Mouse (Mus musculus) T-cell, adult 2 months (primary cell): ENCODE measurements around the gene Crtac1.

Experiments
- DNase-seq: peaks from one replicate; pipeline ENCODE4 v3.0.0; 2022; ENCODE audit warnings: low spot score

The Crtac1 gene

DNA sequence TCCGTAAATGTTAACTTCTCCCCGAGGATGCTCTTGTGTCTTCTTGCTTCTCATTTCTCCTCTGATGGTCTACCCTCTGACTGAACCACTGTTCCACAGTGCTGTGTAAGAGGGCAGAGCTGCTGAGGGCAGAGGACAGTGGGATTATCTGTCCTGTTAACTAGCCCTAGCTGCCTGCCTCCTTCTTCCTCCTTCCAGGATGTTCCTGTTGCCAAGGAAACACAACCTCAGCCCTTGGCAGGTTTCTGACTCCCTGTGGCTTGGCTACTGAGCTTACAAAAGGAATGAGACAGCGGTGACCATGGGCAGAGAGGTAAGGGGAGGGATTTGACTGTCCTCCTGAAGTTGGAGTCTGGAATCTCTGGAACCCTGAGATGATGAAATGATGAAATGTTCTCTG lies 152.0 kb downstream of the Crtac1 start:
- no peak for DNase-seq

DNA sequence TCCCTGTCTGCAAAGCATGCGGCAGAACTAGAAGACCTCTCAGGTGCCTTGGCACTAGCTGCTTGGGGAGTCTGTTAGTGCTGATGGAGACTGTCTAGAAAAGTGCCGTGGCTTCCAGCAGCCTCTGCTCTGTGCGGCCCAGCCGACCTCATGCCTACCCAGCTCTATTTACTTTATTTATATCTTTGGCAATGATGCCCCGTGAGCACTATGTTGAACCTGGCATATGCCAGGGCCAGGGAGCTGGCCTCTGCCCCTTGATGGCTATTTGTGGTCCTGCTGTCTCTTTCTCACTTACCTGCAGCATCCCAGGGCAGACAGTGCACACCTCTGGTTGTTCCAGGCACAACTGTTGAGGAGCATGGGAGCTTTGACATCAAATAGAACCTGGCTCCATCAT lies 153.1 kb downstream of the Crtac1 start:
- DNase-seq: no peak

DNA sequence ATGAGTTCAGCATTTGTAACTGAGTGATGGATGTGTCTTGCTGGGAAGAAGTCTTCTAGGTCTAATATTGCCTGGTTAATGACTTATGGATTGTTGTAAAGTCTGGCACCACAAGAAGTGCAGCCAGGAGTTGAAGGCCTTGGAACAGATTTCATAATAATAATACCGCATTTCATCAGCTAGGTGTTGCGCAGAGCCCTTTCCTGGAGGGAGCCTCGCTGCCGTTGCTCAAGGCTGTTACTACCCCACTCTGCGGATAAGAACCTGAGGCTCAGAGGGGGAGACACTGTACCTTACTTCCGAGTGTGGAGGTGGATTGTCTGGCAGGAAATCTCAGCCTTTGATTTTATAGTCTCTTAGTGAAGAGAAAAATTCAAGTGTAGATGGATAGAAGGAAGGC lies 154.3 kb downstream of the Crtac1 start:
- no peak for DNase-seq

DNA sequence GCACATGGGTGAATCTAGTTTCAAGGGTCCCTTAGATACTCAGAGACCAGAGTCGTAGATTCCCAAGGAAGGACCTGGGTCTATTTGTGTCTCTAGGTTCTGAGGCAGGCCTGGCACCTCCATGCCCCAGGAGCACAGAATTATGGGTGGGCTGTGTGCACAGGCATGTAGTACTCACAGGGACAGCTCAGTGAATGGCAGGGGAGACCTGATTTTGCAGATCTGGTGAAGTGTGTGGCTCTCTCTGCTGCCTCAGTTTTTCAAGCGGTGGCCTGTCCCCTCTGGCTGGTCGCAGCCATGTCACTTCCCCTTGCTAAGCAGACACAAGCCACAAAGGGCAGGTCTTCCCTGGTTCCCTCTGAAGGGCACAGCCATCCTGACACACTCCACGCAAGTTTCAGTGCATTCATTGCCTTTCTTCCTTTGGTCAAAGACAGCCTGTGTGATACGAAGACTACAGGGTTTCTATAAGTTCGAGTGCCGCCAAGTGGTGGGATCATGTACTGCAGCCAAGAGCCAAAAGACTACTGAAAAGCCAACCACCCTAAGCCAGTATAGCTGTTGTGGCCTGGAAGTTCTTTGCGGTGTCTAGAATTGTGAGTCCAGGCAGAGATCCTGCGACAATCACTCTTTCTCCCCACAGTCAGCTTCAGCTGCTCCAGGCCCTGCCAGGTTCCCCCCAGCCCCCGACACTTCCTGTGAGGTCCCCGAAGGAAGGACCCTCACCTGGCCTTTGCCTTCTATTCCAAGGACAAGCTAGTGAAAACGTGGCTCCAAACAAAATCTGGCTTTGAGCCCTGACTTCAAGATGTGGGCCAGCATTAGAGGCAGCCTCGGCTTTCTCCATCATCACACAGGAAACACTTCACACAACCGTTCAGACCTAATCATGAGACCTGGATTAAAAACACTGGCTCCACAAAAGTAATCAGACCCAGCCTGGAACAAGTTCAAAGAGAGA lies 159.3 kb downstream of the Crtac1 start:
- DNase-seq: peak; percentile 12

DNA sequence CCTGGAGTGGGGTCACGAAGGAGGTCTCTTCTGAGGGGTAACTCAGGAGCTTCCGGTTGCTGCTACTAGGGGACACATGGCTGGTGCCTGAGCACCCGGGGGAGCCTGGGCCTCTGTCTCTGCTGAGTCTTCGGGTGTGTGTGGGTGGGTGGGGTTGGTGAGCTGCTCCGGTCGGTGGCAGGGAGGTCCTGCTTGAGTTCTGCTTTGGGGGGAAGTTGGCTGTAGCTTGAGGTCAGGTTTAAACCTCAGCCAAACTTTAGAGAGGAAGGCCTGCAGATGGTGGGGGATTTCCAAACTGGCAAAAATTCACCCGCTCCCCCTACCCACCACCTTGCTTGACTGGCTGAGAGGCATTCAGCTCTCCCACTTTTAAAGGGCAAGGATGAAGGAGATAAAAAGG lies 160.4 kb downstream of the Crtac1 start:
- no peak for DNase-seq

DNA sequence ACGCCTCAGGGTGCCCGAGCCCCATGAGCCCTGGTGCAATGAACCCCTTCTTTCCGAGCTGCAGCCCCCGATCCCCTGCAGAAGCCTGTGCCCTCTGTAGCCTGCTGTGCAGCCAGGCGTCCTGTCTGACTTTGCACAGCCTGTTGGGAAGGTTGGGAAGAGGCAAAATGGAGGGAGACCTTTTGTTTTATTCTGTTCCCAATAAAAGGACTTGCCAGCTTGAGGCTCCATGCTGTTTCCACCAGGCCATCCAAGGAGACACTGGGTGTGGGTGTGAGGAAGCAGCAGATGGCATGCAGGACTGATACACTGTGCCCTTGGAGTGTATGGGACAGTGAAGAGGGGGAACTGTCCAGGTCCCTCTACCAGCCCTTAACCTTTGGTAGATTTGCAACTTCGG lies 161.5 kb downstream of the Crtac1 start:
- DNase-seq: no peak

DNA sequence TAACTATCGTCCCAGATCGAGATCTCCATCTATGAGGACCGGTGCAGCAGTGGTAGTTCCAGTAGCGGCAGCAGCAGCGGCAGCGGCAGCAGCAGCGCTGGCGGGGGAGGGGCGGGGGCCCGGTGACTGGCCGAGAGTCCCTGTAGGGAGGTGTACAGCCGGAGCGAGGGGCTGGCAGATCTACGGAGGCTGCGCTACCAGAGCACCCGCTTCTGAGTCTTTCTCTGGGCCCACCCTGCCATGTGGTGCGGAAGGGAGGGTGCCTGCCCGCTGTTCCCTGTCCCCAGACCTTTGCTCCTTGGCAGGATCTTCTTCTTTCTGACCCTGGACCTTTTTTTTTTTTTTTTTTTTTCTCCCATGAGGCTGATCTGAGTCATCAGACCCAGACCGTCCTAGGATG lies 163.2 kb downstream of the Crtac1 start:
- no peak for DNase-seq

DNA sequence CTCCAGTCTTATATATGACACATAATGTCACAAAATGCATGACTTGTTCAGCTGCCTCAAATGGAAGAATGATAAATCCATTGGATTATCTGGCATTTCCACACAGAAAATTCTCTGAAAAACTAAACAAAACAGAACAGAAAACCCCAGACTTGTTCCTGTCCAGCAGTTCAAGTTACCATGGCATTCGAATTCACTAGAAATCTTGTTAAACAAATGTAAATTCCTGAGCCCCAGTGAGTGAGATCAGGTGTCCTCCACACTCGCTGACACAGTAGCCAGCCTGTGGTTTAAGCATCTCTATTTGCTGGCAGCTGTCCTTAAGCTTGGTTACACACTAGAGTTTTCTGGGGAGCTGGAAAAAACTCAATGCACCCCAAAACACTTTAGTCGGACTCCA lies 168.1 kb downstream of the Crtac1 start:
- DNase-seq: no peak

DNA sequence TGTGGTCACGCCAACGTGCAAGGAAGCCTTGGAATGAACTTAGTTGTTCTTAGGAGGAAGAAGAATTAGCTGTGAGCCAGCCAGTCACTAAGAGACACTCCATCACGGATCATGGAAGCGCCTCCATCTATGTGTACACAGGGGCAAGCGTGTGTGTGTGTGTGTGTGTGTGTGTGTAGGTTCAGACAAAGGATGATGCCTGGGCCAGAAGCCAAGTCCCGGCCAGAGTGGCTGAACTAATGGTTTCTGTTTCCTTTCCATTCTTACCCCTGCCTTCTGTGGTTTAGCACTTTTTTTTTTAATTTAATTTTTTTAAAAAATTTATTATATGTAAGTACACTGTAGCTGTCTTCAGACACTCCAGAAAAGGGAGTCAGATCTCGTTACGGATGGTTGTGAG lies 171.1 kb downstream of the Crtac1 start:
- no peak for DNase-seq

DNA sequence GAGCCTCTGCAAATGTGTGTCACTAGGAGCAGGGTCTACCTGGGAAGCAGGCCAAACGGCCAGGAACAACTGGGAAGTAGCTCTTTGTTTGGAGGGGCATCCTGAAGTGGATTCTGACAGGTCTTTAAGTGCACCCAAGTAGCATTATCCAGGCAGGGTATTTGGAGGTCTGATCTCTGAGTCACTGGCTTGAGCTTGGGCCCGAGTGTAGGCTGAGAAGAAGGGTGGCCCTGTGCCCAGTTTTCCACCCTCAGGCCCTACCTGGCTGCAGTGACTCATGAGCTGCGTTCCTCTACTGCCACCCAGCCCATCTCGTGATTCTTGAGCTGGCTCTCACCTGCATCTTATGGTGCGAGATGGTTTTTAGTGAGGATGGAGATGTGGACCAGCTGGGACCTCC lies 173.0 kb downstream of the Crtac1 start:
- no peak for DNase-seq

DNA sequence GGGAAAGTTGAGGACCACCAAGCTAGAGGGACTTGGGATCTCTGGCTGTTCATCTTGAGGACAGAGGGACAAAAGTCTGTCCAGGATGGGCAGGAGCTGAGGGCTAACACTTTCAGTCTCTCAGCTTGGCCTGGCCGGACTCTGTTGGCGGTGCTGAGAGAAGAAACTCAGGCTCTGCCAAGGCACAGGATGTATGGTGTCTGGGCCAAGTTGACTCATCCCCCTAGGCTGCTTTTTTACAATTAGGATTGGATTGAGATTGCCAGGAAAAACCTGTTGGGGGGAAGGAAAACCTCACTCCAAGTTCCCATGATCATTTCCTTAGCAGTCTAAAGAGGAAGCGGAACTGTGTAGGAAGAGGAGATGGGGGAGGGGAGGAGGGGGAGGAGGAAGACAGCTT lies 173.6 kb downstream of the Crtac1 start:
- DNase-seq: no peak

DNA sequence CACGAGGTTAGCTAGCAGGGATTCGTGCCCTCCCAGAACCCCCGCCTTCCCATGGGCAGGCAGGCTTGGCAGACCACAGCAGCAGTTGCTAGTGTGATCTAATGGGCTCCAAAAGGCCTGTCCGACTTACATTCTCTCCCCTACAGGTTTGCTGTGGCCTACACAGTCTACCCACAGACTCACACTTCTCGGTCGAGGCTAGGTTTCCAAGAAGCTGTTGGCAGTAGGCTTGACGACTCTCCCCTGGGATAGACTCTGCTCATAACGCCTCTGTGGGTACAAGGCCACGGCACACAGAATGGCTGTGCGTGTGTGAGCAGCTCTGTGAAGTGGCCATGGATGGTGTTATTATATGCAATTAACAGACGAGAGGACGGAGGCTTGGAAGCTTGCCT lies 174.3 kb downstream of the Crtac1 start:
- DNase-seq: no peak

DNA sequence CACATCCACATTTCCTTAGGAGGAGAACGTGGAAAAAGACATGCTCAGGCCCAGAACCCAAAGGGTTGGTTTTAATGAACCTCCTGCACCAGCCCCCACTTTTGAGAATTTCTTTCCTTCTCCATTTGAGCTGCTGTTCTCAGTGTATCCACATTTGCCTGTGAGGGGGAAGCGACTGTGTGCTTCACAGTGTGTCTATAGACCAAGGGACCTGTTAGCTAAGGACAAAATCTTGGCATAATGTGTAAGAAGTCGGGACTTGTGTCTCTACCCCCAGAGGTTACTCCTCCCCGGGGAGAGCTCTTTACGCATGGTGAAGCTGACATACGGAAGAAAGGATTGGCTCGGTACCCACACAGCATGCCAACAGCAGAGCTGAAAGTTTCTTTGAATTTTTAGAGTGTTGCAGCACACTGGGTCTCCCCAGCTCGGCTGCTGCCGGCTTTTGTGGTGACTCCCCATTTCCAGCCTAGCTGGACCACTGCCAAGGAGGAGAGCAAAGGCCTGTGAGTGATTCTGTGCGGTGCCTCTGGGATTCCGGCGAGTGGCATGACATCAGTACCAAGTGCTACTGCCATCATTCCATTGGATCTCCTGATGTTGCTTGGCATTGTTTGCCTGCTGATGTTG lies 174.9 kb downstream of the Crtac1 start:
- DNase-seq: no peak

DNA sequence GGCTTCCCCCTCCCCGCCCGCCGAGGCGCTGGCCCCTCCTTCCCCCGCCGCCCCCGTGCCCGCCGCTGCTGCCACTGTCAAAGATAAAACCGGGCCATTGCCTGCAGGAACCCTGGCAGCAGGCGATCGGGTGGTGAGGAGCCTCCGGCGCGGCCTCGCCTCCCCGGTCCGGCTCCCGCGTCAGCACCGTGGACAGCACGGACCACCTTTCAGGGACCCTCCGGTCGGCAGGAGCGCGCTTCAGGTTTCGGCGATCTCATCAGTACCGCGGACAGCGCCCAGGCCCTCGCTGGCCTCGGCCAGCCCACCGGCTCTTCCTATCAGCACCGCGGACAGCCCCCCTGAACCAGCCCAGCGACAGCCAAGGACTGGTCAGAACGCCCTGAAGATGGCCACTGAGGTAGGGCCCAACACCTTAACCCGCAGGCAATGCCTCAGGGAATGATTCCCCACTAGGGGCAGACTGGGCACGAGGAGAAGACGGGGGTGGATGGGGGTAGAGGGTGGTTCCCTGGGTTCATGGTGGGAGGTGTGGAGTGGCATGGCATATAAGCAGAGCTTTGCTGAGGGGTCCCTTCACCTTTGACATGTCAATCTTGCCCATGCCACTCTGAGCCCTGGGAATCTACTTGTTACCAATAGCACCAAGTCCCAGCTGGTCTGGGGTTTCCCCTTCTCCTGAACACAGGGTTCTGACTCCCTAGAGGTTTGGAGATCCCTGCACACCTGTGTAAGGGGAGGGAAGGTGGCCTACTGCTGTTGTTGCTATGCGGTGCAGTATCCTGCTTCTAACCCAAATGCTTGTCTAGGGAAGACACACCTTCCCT lies 175.6 kb downstream of the Crtac1 start:
- no peak for DNase-seq

DNA sequence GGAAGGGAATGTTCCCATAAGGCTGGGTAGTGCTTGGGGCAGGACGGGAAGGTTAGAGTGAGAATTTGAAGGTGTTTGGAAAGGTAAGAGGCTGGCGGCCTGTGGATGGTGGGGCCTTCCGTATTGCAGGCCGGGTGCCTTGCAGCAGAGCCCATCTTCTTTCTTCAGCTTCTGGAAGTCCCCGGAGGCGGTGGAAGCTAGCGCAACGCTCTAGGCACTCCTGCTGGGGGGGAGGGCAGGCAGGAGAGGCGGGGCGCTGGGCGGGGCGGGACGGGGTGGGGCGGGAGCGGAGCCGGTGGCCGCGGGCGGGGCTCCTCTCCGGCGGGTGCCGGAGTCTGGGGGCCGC lies 176.2 kb downstream of the Crtac1 start:
- no peak for DNase-seq

DNA sequence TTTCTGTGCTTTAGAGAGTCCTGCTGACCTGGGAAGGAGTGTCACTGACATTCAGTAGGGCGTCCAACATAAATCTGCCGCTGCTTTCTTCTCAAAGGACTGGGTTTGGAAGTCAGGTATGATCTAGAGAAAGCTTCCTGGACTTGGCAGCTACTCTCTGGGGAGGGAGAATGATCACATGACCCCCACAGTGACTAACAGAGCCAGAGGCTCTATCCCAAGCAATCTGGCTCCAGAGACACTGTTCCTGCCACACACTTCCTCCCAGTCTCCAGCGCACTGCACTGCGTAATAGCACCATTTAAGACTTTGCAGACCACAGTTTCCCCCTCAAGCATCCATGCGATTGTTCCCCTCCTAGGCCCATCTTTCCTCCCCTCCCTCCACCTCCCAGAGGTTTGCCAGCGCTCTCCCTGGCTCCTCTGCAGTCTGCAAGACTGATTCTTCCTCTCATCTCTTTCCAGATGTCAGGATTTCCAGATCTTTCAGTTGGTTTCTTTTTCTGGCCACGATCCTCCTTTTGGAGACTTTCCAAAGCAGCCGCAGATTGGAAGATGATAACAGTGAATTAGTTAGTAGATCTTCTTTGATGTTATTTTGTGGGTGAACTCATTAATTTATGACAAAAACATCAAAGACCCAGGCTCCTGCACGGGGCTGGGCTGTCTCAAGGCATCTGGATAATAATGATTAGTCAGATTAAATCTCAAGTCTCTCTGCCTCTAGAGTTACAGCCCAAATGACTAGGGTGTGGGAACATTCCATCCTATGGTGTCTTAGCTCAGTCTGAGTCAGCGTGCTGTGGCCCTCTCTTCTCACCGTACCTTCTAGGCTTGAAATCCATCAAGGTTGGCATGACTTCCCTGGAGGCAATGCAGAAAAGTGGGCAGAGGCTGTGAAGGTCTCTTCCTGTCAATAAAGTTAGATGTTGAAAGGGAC lies 181.3 kb downstream of the Crtac1 start:
- no peak for DNase-seq

DNA sequence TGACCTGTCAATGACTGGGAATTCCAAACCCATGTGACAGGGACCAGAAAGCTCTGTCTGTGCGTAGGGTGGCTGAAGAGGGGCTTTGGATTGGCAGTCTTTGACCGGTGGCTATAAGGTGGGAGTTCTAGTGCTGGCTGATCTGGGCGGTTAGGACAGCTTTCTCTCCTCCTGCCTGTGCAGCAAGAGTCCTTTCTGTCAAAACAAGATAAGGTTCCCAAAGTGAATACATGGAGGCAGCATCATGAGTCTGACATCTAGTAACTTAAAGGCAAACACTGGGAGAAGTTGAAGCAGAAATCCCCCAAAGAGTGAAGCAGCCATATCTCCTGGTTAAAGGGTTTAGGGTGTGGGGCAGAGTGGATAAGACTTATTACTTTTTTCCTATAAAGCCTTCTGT lies 184.1 kb downstream of the Crtac1 start, which contains the start of gene Golga7b:
Gene Golga7b, plus strand, starts transcription at position 56 of the 400 bp plus-strand sequence.
- DNase-seq: no peak

DNA sequence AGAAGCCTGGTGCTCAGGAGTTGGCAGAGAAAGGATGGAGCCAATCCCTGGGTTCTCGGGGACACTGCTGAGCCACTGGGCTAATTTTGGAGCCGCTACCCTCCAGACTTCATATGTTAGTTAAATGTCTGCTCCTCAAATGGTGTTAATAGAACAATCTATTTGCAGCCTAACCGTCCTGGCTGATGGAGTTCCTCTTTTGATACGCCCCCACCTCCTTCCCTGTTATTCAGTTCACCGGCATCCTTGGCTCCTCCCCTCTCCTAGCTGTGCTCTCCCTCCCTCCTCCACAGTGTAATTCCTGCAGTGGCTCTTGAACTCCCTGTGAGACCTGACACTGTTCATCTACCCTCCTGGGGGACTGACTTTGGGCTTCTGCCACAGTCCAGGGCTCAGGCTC lies 185.0 kb downstream of the Crtac1 start:
- DNase-seq: no peak

DNA sequence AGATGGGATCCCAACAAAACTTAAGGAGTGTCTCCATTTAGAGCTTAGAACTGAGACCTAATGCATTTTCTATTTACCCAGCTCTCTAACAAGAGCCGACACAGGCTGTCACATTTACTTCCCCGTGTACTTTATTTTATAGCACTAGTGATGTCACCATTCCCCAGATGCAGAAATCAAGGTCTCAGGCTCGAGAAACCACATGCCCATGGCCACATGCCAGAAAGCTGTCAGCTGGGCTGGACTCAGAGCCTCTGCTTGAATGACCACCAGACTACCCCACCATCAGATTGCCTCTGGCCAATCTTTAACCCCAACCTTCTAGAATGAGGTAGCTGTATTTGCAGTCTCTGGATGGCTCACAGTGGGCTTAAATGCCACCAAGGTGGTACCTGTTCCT lies 188.2 kb downstream of the Crtac1 start:
- no peak for DNase-seq

DNA sequence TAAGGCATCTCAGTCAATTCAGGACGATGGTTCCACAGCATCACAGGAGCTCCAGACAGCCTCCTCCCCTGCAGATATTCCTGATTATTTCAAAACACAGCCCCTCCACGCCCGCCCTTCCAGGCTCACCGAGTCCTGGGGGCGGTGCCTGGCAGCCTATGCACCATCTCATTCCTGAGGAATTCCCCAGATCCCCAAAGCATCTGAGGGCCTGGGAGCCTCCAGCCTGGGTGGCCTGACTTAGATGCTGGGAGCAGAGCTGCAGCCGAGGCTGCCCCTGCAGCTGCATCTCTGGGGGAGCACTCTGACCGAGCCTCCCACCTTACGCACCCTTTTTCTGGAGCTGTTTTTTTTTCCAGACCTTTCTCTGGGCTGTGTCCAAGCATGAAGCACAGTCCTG lies 190.7 kb downstream of the Crtac1 start:
- no peak for DNase-seq

DNA sequence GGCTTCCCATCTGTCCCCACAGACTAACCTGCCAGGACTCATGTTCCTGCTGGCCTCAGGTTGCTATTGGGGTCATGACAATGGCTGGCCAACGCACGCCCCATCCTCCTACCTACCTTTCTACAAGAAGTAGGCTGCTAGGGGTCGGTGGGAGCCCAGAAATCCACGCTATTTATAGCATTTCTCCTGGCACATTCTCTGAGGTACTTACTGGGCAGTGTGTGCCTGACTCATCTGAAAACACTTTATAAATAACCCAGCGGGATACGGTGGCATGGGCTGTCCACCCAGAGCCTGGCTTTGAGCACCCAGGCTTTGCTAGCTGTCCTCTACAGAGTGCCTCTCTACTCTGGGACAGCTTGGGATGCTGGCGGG lies 193.3 kb downstream of the Crtac1 start:
- DNase-seq: no peak
